Mouse (Mus musculus) heart, postnatal 0 days (tissue): ENCODE results near the gene 9530003J23Rik.
"Not testable (repeated sequence)": the region's sequence is repeated elsewhere in the genome, so short reads cannot be mapped to it uniquely, and the experiment has no call there.

Experiments
- CTCF ChIP-seq: IDR thresholded peaks from 2 replicates; pipeline ENCODE4 v1.5.1; 2016; ENCODE audit warnings: antibody characterized with exemption, control low read depth, low read depth
- EP300 ChIP-seq: IDR thresholded peaks from 2 replicates; pipeline ENCODE4 v1.6.1; 2016; ENCODE audit warnings: antibody characterized with exemption, low read depth

DNA sequence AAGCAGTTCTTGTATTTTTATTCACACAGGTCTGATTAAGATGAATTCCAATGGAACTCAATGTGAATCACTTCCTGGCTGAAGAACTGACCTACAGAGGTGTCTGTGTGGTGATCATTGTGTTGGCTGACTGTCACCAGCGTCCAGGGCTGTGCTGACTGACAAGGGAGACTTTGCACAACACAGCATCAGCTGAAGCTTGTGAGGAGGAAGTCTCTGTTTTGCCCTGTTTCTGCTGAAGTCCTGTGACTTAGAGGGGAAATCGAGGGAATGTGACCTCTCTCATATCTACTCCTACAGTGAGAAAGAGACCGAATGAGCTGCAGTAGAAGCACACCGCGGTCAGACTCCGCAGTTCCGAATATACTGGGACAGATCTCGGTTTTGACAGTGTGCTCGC lies 39.3 kb upstream of the 9530003J23Rik start:
- not testable (repeated sequence) for TF ChIP-seq CTCF, EP300
